Mouse (Mus musculus): ENCODE results near the gene Olfr49. TPM values are rescaled to one million over a fixed set of nuclear protein-coding genes. Genes with fewer than 3 reads are reported as not detected.
A peak's percentile ranks its signal among the peaks of the same experiment; 100 is the strongest.

Gene Olfr49
- total RNA-seq, 1 experiment, result not detected

DNA sequence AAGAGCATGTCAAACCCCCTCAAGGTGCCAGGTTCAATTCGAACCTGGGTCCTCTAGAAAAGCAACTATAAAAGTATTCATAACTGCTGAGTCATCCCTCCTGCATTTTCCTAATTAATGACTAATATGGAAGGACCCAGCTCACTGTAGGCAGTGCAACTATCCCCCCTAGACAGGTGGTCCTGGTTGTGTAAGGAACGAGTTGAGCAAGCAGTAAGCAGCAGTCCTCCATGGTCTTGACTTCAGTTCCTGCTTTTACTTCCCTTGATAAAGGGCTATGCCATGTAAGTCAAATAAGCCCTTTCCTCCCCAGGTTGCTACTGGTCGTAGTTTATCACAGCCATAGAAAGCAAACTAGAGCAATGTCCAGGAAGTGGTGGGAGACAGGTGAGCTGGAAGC is 38.5 kb downstream of the Olfr49 start:
- Histone ChIP-seq H3K4me1 (ENCODE audit: control insufficient read depth in 2 of 2, insufficient read depth in 2 of 2, low read length in 2 of 2, poor library complexity in 1 of 2) (no peaks in the 10 kb centered on the region), H3K27ac (ENCODE audit: insufficient read depth, low read depth, low read length, poor library complexity, severe bottlenecking) (no peak overlapping the region), H3K36me3 (ENCODE audit: control insufficient read depth, insufficient read depth, low read length, poor library complexity, severe bottlenecking) (peaks cover 20% of the 10 kb centered on the region), H3K9ac (ENCODE audit: insufficient read depth, low read depth, low read length, poor library complexity, severe bottlenecking) (no peak overlapping the region), H3K9me3 (ENCODE audit: control insufficient read depth, insufficient read depth, low read depth, low read length) (no peaks in the 10 kb centered on the region), H3K4me3 (ENCODE audit: insufficient read depth in 1 of 2, low read depth in 1 of 2, low read length in 2 of 2, poor library complexity in 1 of 2, severe bottlenecking in 1 of 2) (no peak overlapping the region)
- no peak for DNase-seq (ENCODE audit: low read depth, low spot score)
- no peak for TF ChIP-seq ZNF384 (IDR thresholded peaks at IDR 0.05; ENCODE audit: low read depth, low read length)
- no peak for TF ChIP-seq HCFC1 (IDR thresholded peaks at IDR 0.05; ENCODE audit: borderline replicate concordance, insufficient read depth, low read length)
- 0 out of 2 replicates have a peak, but pooled peaks have one; percentile 33 for TF ChIP-seq MAFK (IDR thresholded peaks at IDR 0.05; ENCODE audit: insufficient read depth, low read depth, low read length)
- TF ChIP-seq ZC3H11A (IDR thresholded peaks at IDR 0.05; ENCODE audit: borderline replicate concordance, low read depth, low read length), result no peak
- in situ Hi-C loops (cut with MboI; ENCODE audit: low sequenced_read_pairs in 2 of 2, unreplicated experiment in 2 of 2), result no loop called here

DNA sequence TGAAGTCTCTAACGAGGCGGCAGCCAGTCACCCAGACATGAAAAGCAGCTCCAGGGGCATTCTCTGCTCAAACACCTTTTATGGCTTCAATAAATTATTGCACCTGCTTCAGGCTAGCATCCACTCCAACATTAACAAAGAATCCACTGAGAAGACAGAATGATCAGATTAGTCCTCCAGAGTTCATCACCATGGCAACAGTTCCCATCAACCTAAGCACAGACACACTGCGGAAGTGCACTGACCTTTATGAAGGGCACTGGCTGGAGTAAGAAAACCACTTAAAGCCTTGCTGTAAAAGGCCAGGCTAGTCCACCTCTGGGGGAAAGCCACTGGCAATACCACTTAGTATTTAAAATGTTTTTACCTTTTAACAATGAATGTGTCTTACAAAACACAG is 40.6 kb downstream of the Olfr49 start:
- DNase-seq (ENCODE audit: low read depth, low spot score), result no peak
- Histone ChIP-seq H3K9ac (ENCODE audit: insufficient read depth, low read depth, low read length, poor library complexity, severe bottlenecking) (no peak overlapping the region), H3K36me3 (ENCODE audit: control insufficient read depth, insufficient read depth, low read length, poor library complexity, severe bottlenecking) (peaks cover 26% of the 10 kb centered on the region), H3K27ac (ENCODE audit: insufficient read depth, low read depth, low read length, poor library complexity, severe bottlenecking) (no peak overlapping the region), H3K4me3 (ENCODE audit: insufficient read depth in 1 of 2, low read depth in 1 of 2, low read length in 2 of 2, poor library complexity in 1 of 2, severe bottlenecking in 1 of 2) (no peak overlapping the region), H3K4me1 (ENCODE audit: control insufficient read depth in 2 of 2, insufficient read depth in 2 of 2, low read length in 2 of 2, poor library complexity in 1 of 2) (no peaks in the 10 kb centered on the region), H3K9me3 (ENCODE audit: control insufficient read depth, insufficient read depth, low read depth, low read length) (no peaks in the 10 kb centered on the region)
- in situ Hi-C loops (cut with MboI; ENCODE audit: low sequenced_read_pairs in 2 of 2, unreplicated experiment in 2 of 2), result no loop called here
- TF ChIP-seq ZNF384 (IDR thresholded peaks at IDR 0.05; ENCODE audit: low read depth, low read length) (no peak), ZC3H11A (IDR thresholded peaks at IDR 0.05; ENCODE audit: borderline replicate concordance, low read depth, low read length) (no peak), MAFK (IDR thresholded peaks at IDR 0.05; ENCODE audit: insufficient read depth, low read depth, low read length) (no peak), HCFC1 (IDR thresholded peaks at IDR 0.05; ENCODE audit: borderline replicate concordance, insufficient read depth, low read length) (no peak), CHD2 (IDR thresholded peaks at IDR 0.05; ENCODE audit: low read depth, low read length) (no peak)

DNA sequence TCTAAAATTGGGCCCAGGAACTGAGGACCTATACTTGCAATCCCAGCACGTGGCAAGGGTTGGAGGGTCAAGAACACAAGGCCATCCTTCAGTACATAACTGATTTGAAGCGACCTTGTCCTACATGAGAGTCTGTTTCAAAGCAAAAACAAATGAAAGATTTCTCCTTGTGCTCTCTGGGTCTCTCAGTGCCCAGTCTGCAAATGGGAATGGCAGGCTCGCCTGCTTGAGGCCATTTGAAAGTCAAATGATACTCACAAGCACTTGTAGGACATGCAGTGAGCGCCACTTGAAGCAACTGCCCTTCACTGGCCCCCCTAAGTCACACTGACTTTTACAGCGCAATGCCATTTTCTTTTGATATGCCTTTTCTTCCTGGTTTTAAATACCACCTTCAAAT is 44.2 kb downstream of the Olfr49 start:
- Histone ChIP-seq H3K4me3 (ENCODE audit: insufficient read depth in 1 of 2, low read depth in 1 of 2, low read length in 2 of 2, poor library complexity in 1 of 2, severe bottlenecking in 1 of 2) (no peak overlapping the region), H3K9ac (ENCODE audit: insufficient read depth, low read depth, low read length, poor library complexity, severe bottlenecking) (no peak overlapping the region), H3K27ac (ENCODE audit: insufficient read depth, low read depth, low read length, poor library complexity, severe bottlenecking) (no peak overlapping the region), H3K9me3 (ENCODE audit: control insufficient read depth, insufficient read depth, low read depth, low read length) (no peaks in the 10 kb centered on the region), H3K4me1 (ENCODE audit: control insufficient read depth in 2 of 2, insufficient read depth in 2 of 2, low read length in 2 of 2, poor library complexity in 1 of 2) (no peaks in the 10 kb centered on the region), H3K36me3 (ENCODE audit: control insufficient read depth, insufficient read depth, low read length, poor library complexity, severe bottlenecking) (peaks cover 22% of the 10 kb centered on the region)
- no peak for DNase-seq (ENCODE audit: low read depth, low spot score)
- TF ChIP-seq ZNF384 (IDR thresholded peaks at IDR 0.05; ENCODE audit: low read depth, low read length) (no peak), CHD2 (IDR thresholded peaks at IDR 0.05; ENCODE audit: low read depth, low read length) (no peak), MAFK (IDR thresholded peaks at IDR 0.05; ENCODE audit: insufficient read depth, low read depth, low read length) (no peak), HCFC1 (IDR thresholded peaks at IDR 0.05; ENCODE audit: borderline replicate concordance, insufficient read depth, low read length) (no peak), ZC3H11A (IDR thresholded peaks at IDR 0.05; ENCODE audit: borderline replicate concordance, low read depth, low read length) (no peak)
- in situ Hi-C loops (cut with MboI; ENCODE audit: low sequenced_read_pairs in 2 of 2, unreplicated experiment in 2 of 2), result no loop called here

DNA sequence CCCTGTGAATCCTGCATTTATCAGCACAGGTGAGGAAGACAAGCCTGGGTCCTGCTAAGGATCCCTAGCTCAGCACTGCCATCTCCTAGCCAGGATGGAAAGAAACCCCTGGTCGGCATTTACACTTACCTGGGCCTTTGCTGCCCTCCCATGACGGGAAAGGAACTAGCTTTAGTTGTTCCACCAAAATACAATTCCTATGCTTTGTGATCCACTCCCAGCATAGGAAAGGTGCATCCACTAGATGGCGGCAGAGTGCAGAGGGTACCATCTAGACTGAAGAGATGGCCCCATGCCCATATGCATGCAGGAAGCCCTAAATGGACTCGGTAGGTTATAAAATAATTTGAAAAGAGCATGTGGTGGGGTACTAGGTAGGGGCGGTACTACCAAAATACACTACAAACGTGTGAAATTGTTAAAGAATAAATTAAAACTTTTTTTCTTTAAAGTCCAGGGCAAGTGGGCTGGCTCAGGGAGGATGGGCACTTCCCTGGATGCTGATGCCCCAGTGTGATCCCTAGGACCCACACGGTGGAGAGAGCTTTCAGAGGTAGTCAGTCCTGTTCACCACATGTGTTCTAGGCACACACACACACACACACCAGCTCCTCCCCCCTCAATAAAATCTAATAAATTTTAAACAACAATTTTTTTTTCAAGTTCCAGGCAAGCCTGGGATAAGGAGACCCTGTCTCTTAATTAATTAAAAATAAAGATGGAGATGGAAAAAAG is 45.6 kb downstream of the Olfr49 start:
- 0 out of 4 replicates have a peak, but pooled peaks cover 0 to 3% of the 10 kb centered on the region in 2 experiments for H3K4me1 ChIP-seq (ENCODE audit: control insufficient read depth in 2 of 2, insufficient read depth in 2 of 2, low read length in 2 of 2, poor library complexity in 1 of 2)
- TF ChIP-seq ZNF384 (IDR thresholded peaks at IDR 0.05; ENCODE audit: low read depth, low read length) (no peak), ZC3H11A (IDR thresholded peaks at IDR 0.05; ENCODE audit: borderline replicate concordance, low read depth, low read length) (peak; percentile 48; the same call in 1 of the 2 replicates), MAFK (IDR thresholded peaks at IDR 0.05; ENCODE audit: insufficient read depth, low read depth, low read length) (no peak), CHD2 (IDR thresholded peaks at IDR 0.05; ENCODE audit: low read depth, low read length) (no peak), HCFC1 (IDR thresholded peaks at IDR 0.05; ENCODE audit: borderline replicate concordance, insufficient read depth, low read length) (no peak)
- H3K9me3 ChIP-seq (ENCODE audit: control insufficient read depth, insufficient read depth, low read depth, low read length), result no peaks in the 10 kb centered on the region
- H3K36me3 ChIP-seq (ENCODE audit: control insufficient read depth, insufficient read depth, low read length, poor library complexity, severe bottlenecking), result peaks cover 24% of the 10 kb centered on the region
- no peak overlapping the region for H3K9ac ChIP-seq (ENCODE audit: insufficient read depth, low read depth, low read length, poor library complexity, severe bottlenecking)
- H3K4me3 ChIP-seq (ENCODE audit: insufficient read depth in 1 of 2, low read depth in 1 of 2, low read length in 2 of 2, poor library complexity in 1 of 2, severe bottlenecking in 1 of 2), result no peak overlapping the region
- H3K27ac ChIP-seq (ENCODE audit: insufficient read depth, low read depth, low read length, poor library complexity, severe bottlenecking), result no peak overlapping the region
- DNase-seq (ENCODE audit: low read depth, low spot score), result peak; percentile 80
- in situ Hi-C loops (cut with MboI; ENCODE audit: low sequenced_read_pairs in 2 of 2, unreplicated experiment in 2 of 2), result no loop called here

All from ES-E14 (cell line).